Mouse (Mus musculus) CH12.LX (cell line): Measurements from ENCODE around the gene Gcm1.

Experiments
- BHLHE40 ChIP-seq: IDR thresholded peaks from 2 replicates; pipeline ENCODE4 v1.6.1; 2011; ENCODE audit warnings: mild to moderate bottlenecking, low read depth, low read length, improper control_type of control experiment
- CTCF ChIP-seq, 2 experiments: IDR thresholded peaks in 1 of 2; conservative IDR thresholded peaks in 1 of 2; 2 replicates each; pipeline ENCODE4 v1.5.1; 2011 to 2012; ENCODE audit warnings: low read depth in 2 of 2, low read length in 2 of 2, improper control_type of control experiment in 1 of 2, inconsistent platforms in 1 of 2, mild to moderate bottlenecking in 1 of 2, moderate library complexity in 1 of 2
- MAX ChIP-seq: IDR thresholded peaks from 2 replicates; pipeline ENCODE4 v1.6.1; 2011; ENCODE audit warnings: low read length, improper control_type of control experiment
- TCF12 ChIP-seq: IDR thresholded peaks from 2 replicates; pipeline ENCODE4 v1.6.1; 2014; ENCODE audit warnings: low read depth, mild to moderate bottlenecking, inconsistent platforms, low read length, improper control_type of control experiment
- USF1 ChIP-seq: IDR thresholded peaks from 2 replicates; pipeline ENCODE4 v1.6.1; 2014; ENCODE audit warnings: low read depth, mild to moderate bottlenecking, inconsistent platforms, low read length, improper control_type of control experiment
- ZC3H11A ChIP-seq: IDR thresholded peaks from 2 replicates; pipeline ENCODE4 v1.6.1; 2012; ENCODE audit warnings: low read depth, mild to moderate bottlenecking, inconsistent platforms, low read length, improper control_type of control experiment
- ZKSCAN1 ChIP-seq: IDR thresholded peaks from 2 replicates; pipeline ENCODE4 v1.6.1; 2012; ENCODE audit warnings: low read depth, inconsistent platforms, low read length, improper control_type of control experiment, borderline replicate concordance

- TF ChIP-seq TCF12, result no peak
- no peak for TF ChIP-seq USF1
- no peak for TF ChIP-seq ZC3H11A
- TF ChIP-seq BHLHE40, result no peak
- no peak for TF ChIP-seq CTCF (conservative IDR thresholded peaks at IDR 0.05 in 1 of 2, IDR thresholded peaks at IDR 0.05 in 1 of 2; ENCODE audit: low read depth in 2 of 2, low read length in 2 of 2)
- TF ChIP-seq MAX, result no peak
- TF ChIP-seq ZKSCAN1, result no peak
Observed at GRCm38 (mm10) chr9:78111456-78111855, 59.7 kb downstream of the Gcm1 start.
